18 mouse cellular contexts compared by ENCODE assay signal in the genomic region with DNA sequence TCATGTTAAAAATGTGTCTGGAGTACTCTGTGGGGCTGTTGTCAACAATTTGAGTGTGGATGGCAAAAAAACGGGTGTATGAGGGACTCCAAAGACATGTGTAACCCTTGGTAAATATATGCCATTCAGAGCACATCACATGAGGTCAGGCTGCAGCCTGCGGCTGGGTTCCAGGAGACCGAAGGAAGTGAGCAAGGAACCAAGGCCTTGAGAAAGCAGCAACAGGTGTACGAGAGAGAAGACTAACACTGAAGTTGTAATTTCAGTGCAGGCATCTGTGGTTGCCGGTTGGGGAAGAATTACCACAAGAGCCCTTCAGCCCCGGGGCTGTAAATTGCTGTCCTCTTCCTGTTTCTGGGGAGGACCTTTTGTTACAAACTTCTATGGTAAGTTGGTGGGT.
A peak's percentile ranks its signal among the peaks of the same experiment; 100 is the strongest.
DNase-seq lines count a peak whose midpoint lies in the region; ATAC-seq and TF ChIP-seq lines count a peak whose summit lies in the region.
"Had no signal": no experiment of that assay in that cellular context is flagged by ENCODE, and none has a peak within 500 bp of the region (broad histone marks: within the 10 kb centered on the region; RNA-seq: fewer than 3 reads in every experiment).

No protein-coding gene starts in this region.

- no peak for TF ChIP-seq POLR2A in CH12.LX (IDR thresholded peaks at IDR 0.05; ENCODE audit: low read depth, low read length)
- no peak for TF ChIP-seq POLR2A in thymus, adult 2 months (IDR thresholded peaks at IDR 0.05; ENCODE audit: control insufficient read depth, extremely low read depth, insufficient read depth, low read length, poor library complexity)

- peaks cover 11% of the 10 kb centered on the region for H3K9me3 ChIP-seq in CH12.LX (replicated peaks; ENCODE audit: low read length)
- H3K9me3 ChIP-seq in liver, postnatal 0 days (ENCODE audit: low read length): peaks cover 7% of the 10 kb centered on the region
- H3K9me3 ChIP-seq: embryonic facial prominence, embryonic 12.5 days; midbrain, embryonic 15.5 days had no signal

- peaks cover 4 to 20% of the 10 kb centered on the region in 2 experiments; a peak in 3 of 4 replicates for H3K4me1 ChIP-seq in CH12.LX (ENCODE audit: control insufficient read depth in 1 of 2, insufficient read depth in 2 of 2)
- peaks cover 26% of the 10 kb centered on the region for H3K4me1 ChIP-seq in thymus, adult 2 months (replicated peaks; ENCODE audit: control insufficient read depth, insufficient read depth, low read length)
- no peaks in the 10 kb centered on the region for H3K4me1 ChIP-seq in liver, postnatal 0 days (ENCODE audit: insufficient read depth)
- H3K4me1 ChIP-seq: embryonic facial prominence, embryonic 12.5 days; forebrain, embryonic 13.5 days; hindbrain, embryonic 10.5 days; megakaryocyte, embryonic 14.5 days; midbrain, embryonic 15.5 days had no signal

- H3K4me2 ChIP-seq in CH12.LX (ENCODE audit: insufficient read depth, low read depth, poor library complexity, severe bottlenecking): peak overlapping the region; percentile 58; the same call in 1 of the 2 replicates
- no peak overlapping the region for H3K4me2 ChIP-seq in liver, postnatal 0 days (ENCODE audit: low read depth, low read length)
- H3K4me2 ChIP-seq: embryonic facial prominence, embryonic 12.5 days; forebrain, embryonic 13.5 days; midbrain, embryonic 15.5 days had no signal

- H3K4me3 ChIP-seq in CH12.LX (replicated peaks in 1 of 3; ENCODE audit: low read depth in 2 of 3, low read length in 2 of 3, poor library complexity in 1 of 3): no peak overlapping the region
- H3K4me3 ChIP-seq in thymus, adult 2 months (ENCODE audit: control insufficient read depth, insufficient read depth, low read length): no peak overlapping the region
- H3K4me3 ChIP-seq in liver, postnatal 0 days (ENCODE audit: low read depth, low read length): no peak overlapping the region
- H3K4me3 ChIP-seq: embryonic facial prominence, embryonic 12.5 days; erythroblast, embryonic 14.5 days; forebrain, embryonic 13.5 days; hindbrain, embryonic 10.5 days; megakaryocyte, embryonic 14.5 days; midbrain, embryonic 15.5 days had no signal

- no peak for TF ChIP-seq CTCF in CH12.LX (conservative IDR thresholded peaks at IDR 0.05 in 1 of 2, IDR thresholded peaks at IDR 0.05 in 1 of 2; ENCODE audit: low read depth in 2 of 2, low read length in 2 of 2)
- TF ChIP-seq CTCF in thymus, adult 2 months (IDR thresholded peaks at IDR 0.05; ENCODE audit: borderline replicate concordance, control insufficient read depth, extremely low read depth, insufficient read depth, low read length, poor library complexity): no peak
- no peak for TF ChIP-seq CTCF in liver, postnatal 0 days (IDR thresholded peaks at IDR 0.05; ENCODE audit: low read depth)

- H3K79me2 ChIP-seq in CH12.LX (replicated peaks; ENCODE audit: control insufficient read depth, extremely low read depth, insufficient read depth, poor library complexity, severe bottlenecking): no peaks in the 10 kb centered on the region

- in situ Hi-C loops in CH12.LX (cut with MboI; ENCODE audit: low pct_ligation_motif_present, low pct_unique_long_range_greater_than_20kb, low sequenced_read_pairs): no loop called here

- TF ChIP-seq EP300 in CH12.LX (IDR thresholded peaks at IDR 0.05; ENCODE audit: low read length): no peak
- TF ChIP-seq EP300 in liver, postnatal 0 days (IDR thresholded peaks at IDR 0.05; ENCODE audit: low read depth): no peak

- DNase-seq in CH12.LX (ENCODE audit: extremely low read depth): peak; percentile 65
- peak; percentile 18 for DNase-seq in induced T-regulatory cell, adult 2 months (ENCODE audit: low read depth)
- peak; percentile 58 for DNase-seq in thymus, adult 2 months
- DNase-seq in frontal cortex, postnatal 10 days (ENCODE audit: low spot score in 2 of 2): no peak
- DNase-seq in liver, postnatal 0 days: no peak
- no peak for DNase-seq in kidney, postnatal 36 days
- no peak for DNase-seq in gastrocnemius, adult 18-20 months (ENCODE audit: low spot score)
- DNase-seq: cerebellum, adult 9-11 months; gastrocnemius, postnatal 36 days; kidney, adult 18-20 months; kidney, postnatal 10 days had no signal

- no peaks in the 10 kb centered on the region for H3K27me3 ChIP-seq in CH12.LX (replicated peaks)
- no peaks in the 10 kb centered on the region for H3K27me3 ChIP-seq in thymus, adult 2 months (ENCODE audit: control insufficient read depth, insufficient read depth, low read length)
- no peaks in the 10 kb centered on the region for H3K27me3 ChIP-seq in liver, postnatal 0 days (ENCODE audit: insufficient read depth, low read length)
- H3K27me3 ChIP-seq: embryonic facial prominence, embryonic 12.5 days; forebrain, embryonic 13.5 days; megakaryocyte, embryonic 14.5 days; midbrain, embryonic 15.5 days had no signal

- H3K36me3 ChIP-seq in CH12.LX (replicated peaks in 1 of 2; ENCODE audit: control insufficient read depth in 1 of 2, insufficient read depth in 1 of 2, low read length in 1 of 2): peaks cover 0 to 23% of the 10 kb centered on the region in 2 experiments
- H3K36me3 ChIP-seq in thymus, adult 2 months (ENCODE audit: control insufficient read depth, insufficient read depth, low read length): no peaks in the 10 kb centered on the region
- H3K36me3 ChIP-seq in liver, postnatal 0 days (replicated peaks; ENCODE audit: insufficient read depth, low read length): no peaks in the 10 kb centered on the region
- H3K36me3 ChIP-seq: embryonic facial prominence, embryonic 12.5 days; hindbrain, embryonic 10.5 days; midbrain, embryonic 15.5 days had no signal

- no peak for TF ChIP-seq RAD21 in CH12.LX (IDR thresholded peaks at IDR 0.05; ENCODE audit: low read depth, low read length)

- dilution Hi-C loops in CH12.LX (cut with MboI; ENCODE audit: extremely low pct_ligation_motif_present, extremely low pct_unique_long_range_greater_than_20kb, low sequenced_read_pairs): no loop called here

- peak overlapping the region; percentile 28; the same call in 1 of the 2 replicates for H3K27ac ChIP-seq in CH12.LX (ENCODE audit: insufficient read depth, low read depth)
- peak overlapping the region; percentile 81 for H3K27ac ChIP-seq in thymus, adult 2 months (ENCODE audit: control insufficient read depth, insufficient read depth, low read length)
- H3K27ac ChIP-seq in liver, postnatal 0 days (ENCODE audit: low read depth): no peak overlapping the region
- H3K27ac ChIP-seq: embryonic facial prominence, embryonic 12.5 days; forebrain, embryonic 13.5 days; hindbrain, embryonic 10.5 days; liver, embryonic 14.5 days; midbrain, embryonic 15.5 days had no signal

- WGBS in thymus, adult 2 months: 2% methylated on average over 6 of the region's 6 CpGs
- WGBS in liver, postnatal 0 days (ENCODE audit: insufficient replicate concordance): 35% methylated on average over 6 of the region's 6 CpGs

- 0 out of 2 replicates have a peak overlapping the region, but pooled peaks have one; percentile 4 for H3K9ac ChIP-seq in CH12.LX (ENCODE audit: insufficient read depth, low read depth)
- no peak overlapping the region for H3K9ac ChIP-seq in liver, postnatal 0 days (replicated peaks)
- H3K9ac ChIP-seq: embryonic facial prominence, embryonic 12.5 days; forebrain, embryonic 13.5 days; liver, embryonic 14.5 days; midbrain, embryonic 15.5 days had no signal

- ATAC-seq in liver, postnatal 0 days: no peak
- ATAC-seq: forebrain, embryonic 13.5 days; midbrain, embryonic 15.5 days had no signal

TF ChIP-seq in CH12.LX, 34 proteins besides CTCF, POLR2A, EP300 and RAD21:
- 0 out of 2 replicates have a peak, but pooled peaks have one; percentile 32 for TF ChIP-seq TBP (conservative IDR thresholded peaks at IDR 0.05; ENCODE audit: low read depth, low read length)
- 0 out of 2 replicates have a peak, but pooled peaks have one; percentile 5 for TF ChIP-seq MAX (IDR thresholded peaks at IDR 0.05; ENCODE audit: low read length)
- no peak for TF ChIP-seq PAX5 (IDR thresholded peaks at IDR 0.05; ENCODE audit: low read length)
- no peak for TF ChIP-seq E2F4 (IDR thresholded peaks at IDR 0.05; ENCODE audit: insufficient replicate concordance, low read depth, low read length)
- no peak for TF ChIP-seq IRF4 (IDR thresholded peaks at IDR 0.05; ENCODE audit: low read depth, low read length)
- TF ChIP-seq BHLHE40 (IDR thresholded peaks at IDR 0.05; ENCODE audit: low read depth, low read length): peak; percentile 55; the same call in 1 of the 2 replicates
- TF ChIP-seq TCF12 (IDR thresholded peaks at IDR 0.05; ENCODE audit: low read depth, low read length): 0 out of 2 replicates have a peak, but pooled peaks have one; percentile 24
- no peak for TF ChIP-seq USF1 (IDR thresholded peaks at IDR 0.05; ENCODE audit: low read depth, low read length)
TF ChIP-seq in CH12.LX: peak in this region for 4.

Comparison
In these comparisons a context has a peak if more than half of its experiments do, and no peak if none do; other contexts are left out.
1. DNase-seq: peak in CH12.LX (single experiment), induced T-regulatory cell, adult 2 months (single experiment) and thymus, adult 2 months (single experiment); none in frontal cortex, postnatal 10 days (0 of 2), liver, postnatal 0 days (single experiment), kidney, postnatal 36 days (0 of 2) and gastrocnemius, adult 18-20 months (single experiment).